Mouse (Mus musculus): ENCODE results near the gene Man1a. TPM values are rescaled to one million over a fixed set of nuclear protein-coding genes. Genes with fewer than 3 reads are reported as not detected.

Man1a gene
- polyA plus RNA-seq, 1 experiment = 4.2 TPM

- no peaks in the 10 kb centered on the region for H3K27me3 ChIP-seq (ENCODE audit: control insufficient read depth, insufficient read depth, insufficient read length)
- H3ac ChIP-seq (ENCODE audit: control insufficient read depth, insufficient read length, low read depth) = no peak overlapping the region
- H3K79me3 ChIP-seq (ENCODE audit: low read depth) = no peaks in the 10 kb centered on the region
- no peak overlapping the region for H3K4me3 ChIP-seq (ENCODE audit: insufficient read depth, poor library complexity, severe bottlenecking)
- no peaks in the 10 kb centered on the region for H3K79me2 ChIP-seq (ENCODE audit: control insufficient read depth, insufficient read depth)
- H3K36me3 ChIP-seq (ENCODE audit: control insufficient read depth, insufficient read depth) = no peaks in the 10 kb centered on the region
- TF ChIP-seq MYOD1 (IDR thresholded peaks at IDR 0.05; ENCODE audit: control insufficient read depth, insufficient read length, low read depth) (no peak), FOSL1 (IDR thresholded peaks at IDR 0.05; ENCODE audit: insufficient read depth, low read length, poor library complexity, severe bottlenecking) (no peak), CTCF (IDR thresholded peaks at IDR 0.05; ENCODE audit: control insufficient read depth, insufficient read depth, insufficient read length) (no peak), CEBPB (IDR thresholded peaks at IDR 0.05; ENCODE audit: low read depth) (no peak), MYOG (IDR thresholded peaks at IDR 0.05; ENCODE audit: control insufficient read depth, extremely low read depth, insufficient read length) (no peak), MAX (IDR thresholded peaks at IDR 0.05) (no peak), USF1 (IDR thresholded peaks at IDR 0.05; ENCODE audit: low read depth) (no peak)
Observed at GRCm38 (mm10) chr10:53974180-53974579, 102.2 kb downstream of the Man1a start.

- H3K4me3 ChIP-seq (ENCODE audit: insufficient read depth, poor library complexity, severe bottlenecking) = no peak overlapping the region
- H3K36me3 ChIP-seq (ENCODE audit: control insufficient read depth, insufficient read depth) = no peaks in the 10 kb centered on the region
- H3K27me3 ChIP-seq (ENCODE audit: control insufficient read depth, insufficient read depth, insufficient read length) = no peaks in the 10 kb centered on the region
- no peak overlapping the region for H3ac ChIP-seq (ENCODE audit: control insufficient read depth, insufficient read length, low read depth)
- no peaks in the 10 kb centered on the region for H3K79me2 ChIP-seq (ENCODE audit: control insufficient read depth, insufficient read depth)
- no peaks in the 10 kb centered on the region for H3K79me3 ChIP-seq (ENCODE audit: low read depth)
- TF ChIP-seq CEBPB (IDR thresholded peaks at IDR 0.05; ENCODE audit: low read depth) = no peak
- no peak for TF ChIP-seq MYOD1 (IDR thresholded peaks at IDR 0.05; ENCODE audit: control insufficient read depth, insufficient read length, low read depth)
- TF ChIP-seq USF1 (IDR thresholded peaks at IDR 0.05; ENCODE audit: low read depth) = no peak
- no peak for TF ChIP-seq CTCF (IDR thresholded peaks at IDR 0.05; ENCODE audit: control insufficient read depth, insufficient read depth, insufficient read length)
- TF ChIP-seq MAX (IDR thresholded peaks at IDR 0.05) = no peak
- TF ChIP-seq MYOG (IDR thresholded peaks at IDR 0.05; ENCODE audit: control insufficient read depth, extremely low read depth, insufficient read length) = no peak
- no peak for TF ChIP-seq FOSL1 (IDR thresholded peaks at IDR 0.05; ENCODE audit: insufficient read depth, low read length, poor library complexity, severe bottlenecking)
Observed at GRCm38 (mm10) chr10:53959759-53960158, 116.7 kb downstream of the Man1a start.

- H3ac ChIP-seq (ENCODE audit: control insufficient read depth, insufficient read length, low read depth) = no peak overlapping the region
Observed at GRCm38 (mm10) chr10:53941597-53941996, 134.8 kb downstream of the Man1a start.

GRCm38 (mm10) chr10:53938199-53938598 is 138.2 kb downstream of the Man1a start:
- Histone ChIP-seq H3K36me3 (ENCODE audit: control insufficient read depth, insufficient read depth) (no peaks in the 10 kb centered on the region), H3K79me3 (ENCODE audit: low read depth) (no peaks in the 10 kb centered on the region), H3K4me3 (ENCODE audit: insufficient read depth, poor library complexity, severe bottlenecking) (no peak overlapping the region), H3ac (ENCODE audit: control insufficient read depth, insufficient read length, low read depth) (no peak overlapping the region), H3K27me3 (ENCODE audit: control insufficient read depth, insufficient read depth, insufficient read length) (no peaks in the 10 kb centered on the region), H3K79me2 (ENCODE audit: control insufficient read depth, insufficient read depth) (no peaks in the 10 kb centered on the region)
- TF ChIP-seq MYOG (IDR thresholded peaks at IDR 0.05; ENCODE audit: control insufficient read depth, extremely low read depth, insufficient read length) = no peak
- no peak for TF ChIP-seq MYOD1 (IDR thresholded peaks at IDR 0.05; ENCODE audit: control insufficient read depth, insufficient read length, low read depth)
- TF ChIP-seq CTCF (IDR thresholded peaks at IDR 0.05; ENCODE audit: control insufficient read depth, insufficient read depth, insufficient read length) = no peak
- no peak for TF ChIP-seq MAX (IDR thresholded peaks at IDR 0.05)
- TF ChIP-seq USF1 (IDR thresholded peaks at IDR 0.05; ENCODE audit: low read depth) = no peak
- TF ChIP-seq FOSL1 (IDR thresholded peaks at IDR 0.05; ENCODE audit: insufficient read depth, low read length, poor library complexity, severe bottlenecking) = no peak
- TF ChIP-seq CEBPB (IDR thresholded peaks at IDR 0.05; ENCODE audit: low read depth) = no peak

More at GRCm38 (mm10) chr10:53941597-53941996, 134.8 kb downstream of the Man1a start:
- H3K4me3 ChIP-seq (ENCODE audit: insufficient read depth, poor library complexity, severe bottlenecking) = no peak overlapping the region
- no peaks in the 10 kb centered on the region for H3K79me3 ChIP-seq (ENCODE audit: low read depth)
- no peaks in the 10 kb centered on the region for H3K36me3 ChIP-seq (ENCODE audit: control insufficient read depth, insufficient read depth)
- TF ChIP-seq MAX (IDR thresholded peaks at IDR 0.05) (no peak), MYOG (IDR thresholded peaks at IDR 0.05; ENCODE audit: control insufficient read depth, extremely low read depth, insufficient read length) (no peak), FOSL1 (IDR thresholded peaks at IDR 0.05; ENCODE audit: insufficient read depth, low read length, poor library complexity, severe bottlenecking) (no peak), MYOD1 (IDR thresholded peaks at IDR 0.05; ENCODE audit: control insufficient read depth, insufficient read length, low read depth) (no peak), CEBPB (IDR thresholded peaks at IDR 0.05; ENCODE audit: low read depth) (no peak), USF1 (IDR thresholded peaks at IDR 0.05; ENCODE audit: low read depth) (no peak), CTCF (IDR thresholded peaks at IDR 0.05; ENCODE audit: control insufficient read depth, insufficient read depth, insufficient read length) (no peak)
- H3K27me3 ChIP-seq (ENCODE audit: control insufficient read depth, insufficient read depth, insufficient read length) = no peaks in the 10 kb centered on the region
- H3K79me2 ChIP-seq (ENCODE audit: control insufficient read depth, insufficient read depth) = no peaks in the 10 kb centered on the region

GRCm38 (mm10) chr10:53936078-53936477 is 140.3 kb downstream of the Man1a start:
- Histone ChIP-seq H3K79me2 (ENCODE audit: control insufficient read depth, insufficient read depth) (no peaks in the 10 kb centered on the region), H3K27me3 (ENCODE audit: control insufficient read depth, insufficient read depth, insufficient read length) (no peaks in the 10 kb centered on the region), H3K4me3 (ENCODE audit: insufficient read depth, poor library complexity, severe bottlenecking) (no peak overlapping the region), H3K36me3 (ENCODE audit: control insufficient read depth, insufficient read depth) (no peaks in the 10 kb centered on the region), H3ac (ENCODE audit: control insufficient read depth, insufficient read length, low read depth) (no peak overlapping the region), H3K79me3 (ENCODE audit: low read depth) (no peaks in the 10 kb centered on the region)
- TF ChIP-seq MAX (IDR thresholded peaks at IDR 0.05) (no peak), FOSL1 (IDR thresholded peaks at IDR 0.05; ENCODE audit: insufficient read depth, low read length, poor library complexity, severe bottlenecking) (no peak), CTCF (IDR thresholded peaks at IDR 0.05; ENCODE audit: control insufficient read depth, insufficient read depth, insufficient read length) (no peak), MYOD1 (IDR thresholded peaks at IDR 0.05; ENCODE audit: control insufficient read depth, insufficient read length, low read depth) (no peak), MYOG (IDR thresholded peaks at IDR 0.05; ENCODE audit: control insufficient read depth, extremely low read depth, insufficient read length) (no peak), USF1 (IDR thresholded peaks at IDR 0.05; ENCODE audit: low read depth) (no peak), CEBPB (IDR thresholded peaks at IDR 0.05; ENCODE audit: low read depth) (no peak)
